Mouse (Mus musculus) lung, postnatal 0 days (tissue): ENCODE measurements at regions not wholly inside any gene's neighbourhood (a gene's known extent, or its start where the extent isn't known, plus 50 kb on each side); places are given as distances from the start of the nearest gene placed in this dataset.

Source experiments
- CTCF ChIP-seq: IDR thresholded peaks from 2 replicates; pipeline ENCODE4 v1.5.1; 2016; ENCODE audit warnings: antibody characterized with exemption, mild to moderate bottlenecking
- EP300 ChIP-seq: IDR thresholded peaks from 2 replicates; pipeline ENCODE4 v1.6.1; 2016; ENCODE audit warnings: antibody characterized with exemption, mild to moderate bottlenecking, control low read depth

- no peak for TF ChIP-seq EP300
- peak; percentile 43 for TF ChIP-seq CTCF
These were observed 467.8 kb upstream of the Adamts9 start for GRCm38 (mm10) chr6:93411077-93411452.
